Mouse (Mus musculus): ENCODE results near the gene Got2.

DNA sequence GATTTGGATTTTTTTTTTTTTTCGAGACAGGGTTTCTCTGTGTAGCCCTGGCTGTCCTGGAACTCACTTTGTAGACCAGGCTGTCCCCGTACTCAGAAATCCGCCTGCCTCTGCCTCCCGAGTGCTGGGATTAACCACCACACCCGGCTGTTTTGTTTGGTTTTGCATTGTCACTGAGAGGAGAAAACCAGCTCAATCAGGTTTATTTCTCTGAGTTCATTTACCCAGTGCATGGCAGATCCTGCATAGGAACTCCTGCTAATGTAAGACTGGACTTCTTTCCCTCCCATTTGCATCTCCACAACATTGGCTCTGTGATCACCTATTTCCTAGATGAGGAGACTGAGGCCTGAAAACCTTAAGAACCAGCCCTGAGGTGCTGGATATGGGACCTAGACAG, 66.3 kb downstream of the Got2 start:
- TF ChIP-seq CTCF (IDR thresholded peaks at IDR 0.05): no peak
- TF ChIP-seq EP300 (IDR thresholded peaks at IDR 0.05): no peak

Measured in lung, postnatal 0 days (tissue).